Mouse (Mus musculus) liver, adult 2 months (tissue): ENCODE measurements around the gene Frmd4a. TPM values are rescaled to one million over a fixed set of nuclear protein-coding genes. Genes with fewer than 3 reads are reported as not detected.
A peak's percentile ranks its signal among the peaks of the same experiment; 100 is the strongest.

Source experiments
- DNase-seq: peaks from one replicate; pipeline ENCODE4 v3.0.0-alpha.2; 2011; ENCODE audit warnings: low read depth, low spot score; ENCODE audit errors: extremely low read depth
- H3K27ac ChIP-seq: fragments of 200-500 bp; replicated peaks from 2 replicates; pipeline ENCODE4 v1.5.1; 2012; ENCODE audit warnings: low read depth, mild to moderate bottlenecking, control low read depth, inconsistent platforms, low read length; ENCODE audit not compliant: insufficient read depth
- H3K27me3 ChIP-seq: fragments of 200-500 bp; 2 replicates; pipeline ENCODE4 v1.6.1; 2012; ENCODE audit warnings: mild to moderate bottlenecking, moderate library complexity, low read length, inconsistent platforms; ENCODE audit not compliant: control insufficient read depth, insufficient read depth
- H3K36me3 ChIP-seq: fragments of 200-500 bp; 2 replicates; pipeline ENCODE4 v1.6.1; 2012; ENCODE audit warnings: low read length, inconsistent platforms; ENCODE audit not compliant: control insufficient read depth, insufficient read depth
- H3K4me1 ChIP-seq: fragments of 200-500 bp; 2 replicates; pipeline ENCODE4 v1.6.1; 2011; ENCODE audit warnings: low read length; ENCODE audit not compliant: control insufficient read depth, insufficient read depth
- H3K4me3 ChIP-seq: fragments of 200-500 bp; 2 replicates; pipeline ENCODE4 v1.5.1; 2011; ENCODE audit warnings: low read depth, mild to moderate bottlenecking, control low read depth, low read length, moderate library complexity; ENCODE audit not compliant: insufficient read depth
- H3K79me2 ChIP-seq: fragments of 200-500 bp; 2 replicates; pipeline ENCODE4 v1.6.1; 2012; ENCODE audit warnings: inconsistent platforms, mild to moderate bottlenecking, low read length, moderate library complexity; ENCODE audit not compliant: control insufficient read depth, insufficient read depth
- H3K9ac ChIP-seq: fragments of 200-500 bp; 2 replicates; pipeline ENCODE4 v1.6.1; 2012; ENCODE audit warnings: low read depth, mild to moderate bottlenecking, control low read depth, inconsistent platforms, low read length
- CTCF ChIP-seq: fragments of 200-500 bp; IDR thresholded peaks from 2 replicates; pipeline ENCODE4 v1.5.1; 2011; ENCODE audit warnings: low read depth, low read length, control low read depth
- POLR2A ChIP-seq: fragments of 200-500 bp; IDR thresholded peaks from 2 replicates; pipeline ENCODE4 v1.6.1; 2011; ENCODE audit warnings: low read length, control low read depth; ENCODE audit not compliant: insufficient read depth; ENCODE audit errors: extremely low read depth
- WGBS: fragments of 180-500 bp; shearing (Covaris S2); methylation state at CpG from one replicate; pipeline ENCODE4 v1.1.7; 2018; 5-methylcytosine and 5-hydroxymethylcytosine counted together
- polyA plus RNA-seq: library from polyadenylated mRNA; depleted of rRNA; stranded (reverse); fragments of >200 nt; gene quantifications from 2 replicates; pipeline ENCODE4 v1.2.3, GENCODE M21; 2012
- total RNA-seq: library from RNA; depleted of rRNA; stranded (reverse); fragments of >200 nt; gene quantifications from 2 replicates; pipeline ENCODE4 v1.2.3, GENCODE M21; 2014

The Frmd4a gene
- total and polyA plus RNA-seq, 2 experiments, result 2.1 to 3.1 TPM

GRCm38 (mm10) chr2:4473866-4474538 is 456.5 kb downstream of the Frmd4a start:
- 74% methylated on average over 8 of the region's 8 CpGs for WGBS
- Histone ChIP-seq H3K36me3 (no peaks in the 10 kb centered on the region), H3K27ac (0 out of 2 replicates have a peak overlapping the region, but pooled peaks have one; percentile 2), H3K4me1 (no peaks in the 10 kb centered on the region; the same call in 1 of the 2 replicates), H3K27me3 (no peaks in the 10 kb centered on the region), H3K4me3 (no peak overlapping the region), H3K9ac (no peak overlapping the region), H3K79me2 (no peaks in the 10 kb centered on the region)
- DNase-seq, result no peak
- TF ChIP-seq CTCF, result no peak
- TF ChIP-seq POLR2A, result no peak

- TF ChIP-seq CTCF (no peak), POLR2A (no peak)
- Histone ChIP-seq H3K27me3 (no peaks in the 10 kb centered on the region), H3K9ac (no peak overlapping the region)
Measured at GRCm38 (mm10) chr2:4474539-4474937, 457.0 kb downstream of the Frmd4a start.

GRCm38 (mm10) chr2:4475991-4476390 is 458.5 kb downstream of the Frmd4a start:
- Histone ChIP-seq H3K27ac (peak overlapping the region; percentile 63), H3K4me3 (no peak overlapping the region), H3K36me3 (no peaks in the 10 kb centered on the region), H3K9ac (no peak overlapping the region), H3K4me1 (peaks cover 1% of the 10 kb centered on the region; the same call in 1 of the 2 replicates), H3K27me3 (no peaks in the 10 kb centered on the region), H3K79me2 (no peaks in the 10 kb centered on the region)
- peak; percentile 26 for DNase-seq
- WGBS, result 76% methylated on average over 4 of the region's 4 CpGs
- TF ChIP-seq CTCF, result no peak
- no peak for TF ChIP-seq POLR2A

More at GRCm38 (mm10) chr2:4474539-4474937, 457.0 kb downstream of the Frmd4a start:
- Histone ChIP-seq H3K27ac (no peak overlapping the region), H3K4me3 (no peak overlapping the region), H3K4me1 (no peaks in the 10 kb centered on the region; the same call in 1 of the 2 replicates), H3K36me3 (no peaks in the 10 kb centered on the region), H3K79me2 (no peaks in the 10 kb centered on the region)
- DNase-seq, result no peak

GRCm38 (mm10) chr2:4476608-4477007 is 459.1 kb downstream of the Frmd4a start:
- no peak for DNase-seq
- Histone ChIP-seq H3K9ac (no peak overlapping the region), H3K36me3 (no peaks in the 10 kb centered on the region), H3K4me3 (no peak overlapping the region), H3K79me2 (no peaks in the 10 kb centered on the region), H3K27ac (no peak overlapping the region), H3K27me3 (no peaks in the 10 kb centered on the region), H3K4me1 (peaks cover 1% of the 10 kb centered on the region; the same call in 1 of the 2 replicates)
- 81% methylated on average over 5 of the region's 5 CpGs for WGBS
- TF ChIP-seq POLR2A, result no peak
- TF ChIP-seq CTCF, result no peak

- 76% methylated on average over 5 of the region's 5 CpGs for WGBS
- no peaks in the 10 kb centered on the region for H3K36me3 ChIP-seq
- no peak for DNase-seq
- no peak overlapping the region for H3K4me3 ChIP-seq
- no peaks in the 10 kb centered on the region for H3K27me3 ChIP-seq
- TF ChIP-seq CTCF (no peak), POLR2A (no peak)
- no peak overlapping the region for H3K27ac ChIP-seq
- no peak overlapping the region for H3K9ac ChIP-seq
- peaks cover 1% of the 10 kb centered on the region; the same call in 1 of the 2 replicates for H3K4me1 ChIP-seq
- H3K79me2 ChIP-seq, result no peaks in the 10 kb centered on the region
Measured at GRCm38 (mm10) chr2:4477311-4477710, 459.8 kb downstream of the Frmd4a start.

GRCm38 (mm10) chr2:4480180-4480579 is 462.7 kb downstream of the Frmd4a start:
- DNase-seq, result no peak
- Histone ChIP-seq H3K79me2 (no peaks in the 10 kb centered on the region), H3K36me3 (no peaks in the 10 kb centered on the region), H3K4me3 (no peak overlapping the region), H3K27ac (no peak overlapping the region), H3K9ac (no peak overlapping the region), H3K27me3 (no peaks in the 10 kb centered on the region), H3K4me1 (peaks cover 1% of the 10 kb centered on the region; the same call in 1 of the 2 replicates)
- 75% methylated on average over 5 of the region's 5 CpGs for WGBS
- TF ChIP-seq POLR2A (no peak), CTCF (no peak)
